Mouse (Mus musculus): ENCODE results near the gene Pbxip1.

GRCm38 (mm10) chr3:89395419-89395805 is 41.1 kb upstream of the Pbxip1 start:
- TF ChIP-seq POLR2A (IDR thresholded peaks at IDR 0.05; ENCODE audit: low read depth, low read length) (no peak), CTCF (IDR thresholded peaks at IDR 0.05; ENCODE audit: extremely low read depth, insufficient read depth, insufficient read length, insufficient replicate concordance) (no peak)

Data from spleen, adult 2 months (tissue).